Mouse (Mus musculus): ENCODE measurements around the gene Dcp1b. TPM values are rescaled to one million over a fixed set of nuclear protein-coding genes. Genes with fewer than 3 reads are reported as not detected.

The Dcp1b gene
- polyA plus RNA-seq (2017; shearing (Covaris generic)), result 22.9 TPM

GRCm38 (mm10) chr6:119175078-119175853 lies at the start of gene Dcp1b:
TSS of gene Dcp1b (plus strand) at chr6:119175253.

GRCm38 (mm10) chr6:119196382-119197305 lies 21.6 kb downstream of the Dcp1b start, which contains the start of gene Cacna1c:
TSS of gene Cacna1c (minus strand) at chr6:119196418.

GRCm38 (mm10) chr6:119236241-119236640 lies 61.2 kb downstream of the Dcp1b start, which contains the start of gene Cacna2d4:
TSS of gene Cacna2d4 (plus strand) at chr6:119236526.

Other genes starting within 250 kb of the Dcp1b start
- gene Cacna1c, start 21.2 kb downstream of the Dcp1b start, polyA plus RNA-seq (2017; shearing (Covaris generic)), result 0.93 TPM
- 14.3 TPM for gene Cacna2d4, start 61.3 kb downstream of the Dcp1b start, polyA plus RNA-seq (2017; shearing (Covaris generic))
- gene Lrtm2, start 155.5 kb downstream of the Dcp1b start, polyA plus RNA-seq (2017; shearing (Covaris generic)), result 0.20 TPM
- gene Adipor2, start 242.5 kb downstream of the Dcp1b start, polyA plus RNA-seq (2017; shearing (Covaris generic)), result 15.6 TPM